Mouse (Mus musculus) heart, embryonic 12.5 days (tissue): ENCODE measurements at regions not wholly inside any gene's neighbourhood (a gene's known extent, or its start where the extent isn't known, plus 50 kb on each side); places are given as distances from the start of the nearest gene placed in this dataset.
A peak's percentile ranks its signal among the peaks of the same experiment; 100 is the strongest.

Experiments
- ATAC-seq: fragments of 200-750 bp; cut with Nextera tagmentation; 2 replicates; pipeline ENCODE4 v1.8.0; 2017; ENCODE audit warnings: moderate TSS enrichment, moderate library complexity; ENCODE audit not compliant: insufficient number of reproducible peaks, low FRiP score
- H3K27ac ChIP-seq: fragments of 300-500 bp; sonication (generic); 2 replicates; pipeline ENCODE4 v1.5.1; 2016; ENCODE audit warnings: mild to moderate bottlenecking, moderate library complexity; ENCODE audit not compliant: poor library complexity, severe bottlenecking
- H3K27me3 ChIP-seq: fragments of 300-500 bp; sonication (generic); replicated peaks from 2 replicates; pipeline ENCODE4 v1.6.1; 2016; ENCODE audit warnings: mild to moderate bottlenecking, moderate library complexity
- H3K36me3 ChIP-seq: fragments of 300-500 bp; sonication (generic); 2 replicates; pipeline ENCODE4 v1.6.1; 2016; ENCODE audit warnings: mild to moderate bottlenecking, moderate library complexity
- H3K4me1 ChIP-seq: fragments of 300-500 bp; sonication (generic); replicated peaks from 2 replicates; pipeline ENCODE4 v1.6.1; 2016; ENCODE audit warnings: mild to moderate bottlenecking
- H3K4me2 ChIP-seq: fragments of 300-500 bp; sonication (generic); 2 replicates; pipeline ENCODE4 v1.6.1; 2016; ENCODE audit warnings: mild to moderate bottlenecking, moderate library complexity
- H3K4me3 ChIP-seq: fragments of 300-500 bp; sonication (generic); 2 replicates; pipeline ENCODE4 v1.5.1; 2016; ENCODE audit warnings: mild to moderate bottlenecking
- H3K9ac ChIP-seq: fragments of 300-500 bp; sonication (generic); 2 replicates; pipeline ENCODE4 v1.6.1; 2016; ENCODE audit warnings: mild to moderate bottlenecking, moderate library complexity
- H3K9me3 ChIP-seq: fragments of 300-500 bp; sonication (generic); replicated peaks from 2 replicates; pipeline ENCODE4 v1.6.1; 2016; ENCODE audit warnings: mild to moderate bottlenecking, moderate library complexity
- WGBS: fragments of 180-500 bp; shearing (Covaris S2); methylation state at CpG from one replicate; pipeline ENCODE4 v1.1.7; 2016; 5-methylcytosine and 5-hydroxymethylcytosine counted together

DNA sequence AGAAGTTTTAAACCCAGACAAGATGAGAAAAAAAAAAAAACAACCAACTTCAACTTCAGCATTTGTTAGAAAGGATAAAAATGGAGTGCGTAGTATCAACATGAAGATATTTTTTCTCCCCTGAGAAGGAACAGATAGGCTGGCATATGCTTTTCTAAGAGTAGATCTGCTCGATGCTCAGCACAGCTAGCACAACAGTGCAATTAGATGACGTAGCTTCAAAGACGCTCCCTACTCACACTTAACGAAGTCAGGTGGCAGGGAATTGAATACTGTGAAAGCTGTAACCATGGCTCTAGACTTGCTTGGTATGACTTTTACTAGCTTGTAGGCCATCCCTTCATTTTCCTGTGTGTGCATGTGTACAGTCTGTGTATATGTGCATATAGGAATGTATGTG is 299.5 kb downstream of the Tmem182 start:
- Histone ChIP-seq H3K27ac (no peak overlapping the region), H3K4me3 (no peak overlapping the region), H3K36me3 (no peaks in the 10 kb centered on the region), H3K4me1 (no peaks in the 10 kb centered on the region), H3K27me3 (no peaks in the 10 kb centered on the region), H3K9ac (no peak overlapping the region), H3K9me3 (no peaks in the 10 kb centered on the region), H3K4me2 (no peak overlapping the region)
- WGBS: 91% methylated on average over 5 of the region's 5 CpGs
- ATAC-seq: no peak

DNA sequence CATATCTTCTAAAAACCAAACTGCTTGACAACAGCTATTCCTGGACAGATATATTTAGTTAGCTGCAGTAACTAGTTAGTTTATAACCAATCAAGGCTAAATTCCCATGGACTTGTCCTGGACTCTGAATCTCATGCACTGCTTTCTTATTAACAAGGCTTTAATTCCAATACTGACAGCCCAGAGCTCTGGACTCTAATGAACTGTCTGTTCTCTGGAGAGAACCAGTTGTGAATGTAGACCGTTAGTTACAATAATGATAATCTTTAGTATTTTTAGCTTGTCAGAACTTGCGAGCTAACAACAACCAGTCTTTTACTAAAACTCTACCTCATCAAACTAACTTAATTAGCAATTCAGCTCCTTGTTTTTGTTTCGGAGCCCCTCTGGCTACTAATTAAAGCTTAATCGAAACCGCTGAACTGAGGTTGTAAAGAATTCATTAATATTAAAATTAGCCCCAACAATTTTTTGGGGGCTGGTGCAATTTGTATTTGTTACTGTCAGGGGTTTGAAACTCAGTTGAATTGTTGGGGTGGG is 316.3 kb downstream of the Tmem182 start:
- H3K4me2 ChIP-seq: no peak overlapping the region
- H3K9me3 ChIP-seq: no peaks in the 10 kb centered on the region
- no peaks in the 10 kb centered on the region for H3K36me3 ChIP-seq
- no peak overlapping the region for H3K9ac ChIP-seq
- H3K4me1 ChIP-seq: no peaks in the 10 kb centered on the region
- no peak overlapping the region for H3K27ac ChIP-seq
- WGBS: 77% methylated on average over 5 of the region's 5 CpGs
- no peak overlapping the region for H3K4me3 ChIP-seq
- ATAC-seq: no peak
- H3K27me3 ChIP-seq: no peaks in the 10 kb centered on the region

DNA sequence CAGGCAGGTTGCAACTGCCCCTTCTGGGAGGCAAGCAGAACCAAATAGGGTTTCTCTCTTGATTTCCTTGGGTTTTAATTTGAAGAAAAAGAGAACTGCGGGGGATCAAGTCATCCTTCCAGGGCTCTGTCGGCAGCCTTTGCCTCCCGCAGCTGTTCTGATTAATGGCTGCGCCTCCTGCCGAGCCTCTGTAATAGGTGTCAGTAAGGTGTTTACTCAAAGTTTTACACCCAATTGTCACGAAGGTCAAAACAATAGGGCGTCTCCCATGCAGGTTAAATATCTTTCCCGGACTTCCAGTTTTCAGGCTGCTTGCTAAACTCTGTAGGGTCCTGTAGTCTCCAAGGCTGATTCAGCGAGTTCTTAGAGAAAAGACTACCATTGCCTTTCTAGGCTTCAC is 326.0 kb downstream of the Tmem182 start:
- no peak for ATAC-seq
- WGBS: 9% methylated on average over 9 of the region's 9 CpGs
- Histone ChIP-seq H3K4me3 (no peak overlapping the region), H3K9me3 (no peaks in the 10 kb centered on the region), H3K4me2 (peak overlapping the region; percentile 33), H3K9ac (no peak overlapping the region), H3K27me3 (peaks cover 4% of the 10 kb centered on the region), H3K27ac (no peak overlapping the region), H3K4me1 (peaks cover 7% of the 10 kb centered on the region; the same call in 1 of the 2 replicates), H3K36me3 (no peaks in the 10 kb centered on the region)

DNA sequence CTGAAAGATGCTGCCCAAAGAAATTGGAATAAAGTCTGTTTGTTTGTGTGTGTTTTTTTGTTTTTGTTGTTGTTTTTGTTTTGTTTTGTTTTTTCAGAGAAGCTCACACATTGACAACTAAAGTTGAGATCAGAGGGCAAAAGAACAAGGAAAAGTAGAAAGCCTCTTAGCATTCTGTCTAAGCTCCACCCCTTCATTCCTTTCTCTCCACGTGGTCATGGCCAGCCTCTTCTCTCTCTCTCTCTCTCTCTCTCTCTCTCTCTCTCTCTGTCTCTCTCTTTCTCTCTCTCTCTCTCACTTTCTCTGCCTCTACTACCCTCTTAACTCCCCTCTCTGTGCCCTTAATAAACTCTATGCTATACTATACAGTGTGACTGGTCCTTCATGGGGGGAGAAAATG is 327.7 kb downstream of the Tmem182 start:
- no peak overlapping the region for H3K9ac ChIP-seq
- H3K9me3 ChIP-seq: no peaks in the 10 kb centered on the region
- no peak overlapping the region for H3K4me3 ChIP-seq
- ATAC-seq: no peak
- peak overlapping the region; percentile 28; the same call in 1 of the 2 replicates for H3K27ac ChIP-seq
- H3K27me3 ChIP-seq: peaks cover 4% of the 10 kb centered on the region
- H3K36me3 ChIP-seq: no peaks in the 10 kb centered on the region
- 21% methylated on average over 1 of the region's 1 CpGs for WGBS
- no peak overlapping the region for H3K4me2 ChIP-seq
- peaks cover 7% of the 10 kb centered on the region; the same call in 1 of the 2 replicates for H3K4me1 ChIP-seq

DNA sequence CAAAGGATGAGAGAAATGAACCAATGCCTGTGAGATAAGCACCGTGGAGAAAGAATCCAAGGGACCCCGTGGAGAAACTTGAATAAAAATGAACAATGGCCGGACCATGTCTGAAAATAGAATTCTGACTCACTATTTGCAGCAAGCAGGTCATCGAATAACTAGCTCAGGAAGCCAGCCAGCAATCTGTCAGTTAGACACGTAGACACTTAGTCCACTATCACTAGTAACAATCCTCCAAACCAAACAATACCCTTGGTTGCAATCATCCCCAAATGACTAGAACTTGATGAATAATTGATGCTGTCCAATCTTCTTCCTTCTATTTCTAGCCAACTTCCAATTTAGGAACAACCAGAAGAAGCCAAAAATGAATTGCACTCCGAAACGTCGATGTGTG is 328.5 kb downstream of the Tmem182 start:
- no peak for ATAC-seq
- WGBS: 44% methylated on average over 8 of the region's 8 CpGs
- no peak overlapping the region for H3K4me2 ChIP-seq

DNA sequence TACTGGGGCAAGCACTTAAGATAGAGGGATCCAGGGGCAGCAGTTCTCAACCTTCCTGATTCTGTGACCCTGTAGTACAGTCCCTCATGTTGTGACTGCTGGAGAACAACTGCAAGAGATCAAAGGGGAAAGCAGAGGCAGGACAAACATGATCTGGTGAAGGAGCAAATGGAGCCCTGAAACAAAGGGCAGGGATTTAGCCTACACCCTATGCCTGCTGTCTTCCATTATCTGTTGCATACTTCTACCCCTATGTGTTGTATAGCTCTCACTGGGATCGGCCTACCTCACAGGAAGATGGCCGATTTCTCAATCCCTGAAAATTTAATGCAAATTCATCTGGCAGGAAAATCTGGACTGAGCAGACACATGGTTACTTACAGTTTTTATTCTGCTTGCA is 334.3 kb downstream of the Tmem182 start:
- Histone ChIP-seq H3K27ac (no peak overlapping the region), H3K9ac (no peak overlapping the region), H3K4me2 (no peak overlapping the region), H3K9me3 (no peaks in the 10 kb centered on the region), H3K27me3 (no peaks in the 10 kb centered on the region; the same call in 1 of the 2 replicates), H3K36me3 (no peaks in the 10 kb centered on the region), H3K4me1 (no peaks in the 10 kb centered on the region), H3K4me3 (no peak overlapping the region)
- 77% methylated on average over 2 of the region's 2 CpGs for WGBS
- ATAC-seq: no peak

More for the DNA sequence above, 328.5 kb downstream of the Tmem182 start:
- Histone ChIP-seq H3K27ac (peak overlapping the region; percentile 28; the same call in 1 of the 2 replicates), H3K9ac (no peak overlapping the region), H3K9me3 (no peaks in the 10 kb centered on the region), H3K4me1 (peaks cover 7% of the 10 kb centered on the region; the same call in 1 of the 2 replicates), H3K4me3 (no peak overlapping the region), H3K36me3 (no peaks in the 10 kb centered on the region), H3K27me3 (peaks cover 4% of the 10 kb centered on the region)

DNA sequence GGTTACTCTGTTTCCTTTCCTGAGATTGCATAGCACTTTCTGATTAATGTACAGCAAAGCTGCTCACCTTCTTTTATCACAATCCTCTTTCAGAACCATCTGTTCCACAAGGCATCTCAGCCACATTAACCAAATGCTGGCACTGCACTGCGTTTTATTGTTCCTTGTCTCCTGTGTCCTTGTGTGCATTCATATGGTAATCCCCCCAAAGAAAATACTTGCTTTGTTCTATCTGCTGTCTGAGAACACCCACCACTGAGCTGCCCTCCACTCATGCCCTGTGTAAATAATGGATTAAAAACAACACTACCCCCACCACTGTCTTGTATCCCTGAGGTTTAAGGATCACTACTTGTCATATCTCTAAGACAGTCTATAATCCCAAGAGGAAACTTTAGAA is 335.1 kb downstream of the Tmem182 start:
- Histone ChIP-seq H3K4me1 (no peaks in the 10 kb centered on the region), H3K9ac (no peak overlapping the region), H3K36me3 (no peaks in the 10 kb centered on the region), H3K4me3 (no peak overlapping the region), H3K27ac (no peak overlapping the region), H3K9me3 (no peaks in the 10 kb centered on the region), H3K27me3 (no peaks in the 10 kb centered on the region; the same call in 1 of the 2 replicates), H3K4me2 (no peak overlapping the region)
- ATAC-seq: no peak
- WGBS: 62% methylated on average over 1 of the region's 1 CpGs

DNA sequence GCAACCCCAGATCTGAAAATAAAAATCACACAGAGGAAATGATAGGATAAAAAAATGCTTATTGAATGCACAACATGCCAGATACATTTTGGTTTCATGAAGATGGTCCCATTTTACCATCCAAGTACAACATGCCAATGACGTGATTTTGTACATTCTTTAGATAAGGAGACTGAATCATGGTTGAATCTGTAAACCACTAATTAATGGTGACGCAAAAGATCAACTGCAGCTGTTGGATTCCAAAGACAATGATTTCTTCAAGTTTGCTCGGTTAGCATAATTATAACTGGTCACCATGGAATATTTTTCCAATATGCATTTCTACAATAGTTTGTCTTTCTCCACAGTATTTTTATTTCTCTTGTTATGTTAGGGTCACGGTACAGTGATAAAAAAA is 336.6 kb downstream of the Tmem182 start:
- ATAC-seq: no peak
- no peak overlapping the region for H3K27ac ChIP-seq
- H3K4me2 ChIP-seq: no peak overlapping the region
- H3K9ac ChIP-seq: no peak overlapping the region
- no peaks in the 10 kb centered on the region for H3K4me1 ChIP-seq
- no peaks in the 10 kb centered on the region for H3K36me3 ChIP-seq
- H3K9me3 ChIP-seq: no peaks in the 10 kb centered on the region
- 68% methylated on average over 4 of the region's 4 CpGs for WGBS
- no peak overlapping the region for H3K4me3 ChIP-seq
- no peaks in the 10 kb centered on the region; the same call in 1 of the 2 replicates for H3K27me3 ChIP-seq

DNA sequence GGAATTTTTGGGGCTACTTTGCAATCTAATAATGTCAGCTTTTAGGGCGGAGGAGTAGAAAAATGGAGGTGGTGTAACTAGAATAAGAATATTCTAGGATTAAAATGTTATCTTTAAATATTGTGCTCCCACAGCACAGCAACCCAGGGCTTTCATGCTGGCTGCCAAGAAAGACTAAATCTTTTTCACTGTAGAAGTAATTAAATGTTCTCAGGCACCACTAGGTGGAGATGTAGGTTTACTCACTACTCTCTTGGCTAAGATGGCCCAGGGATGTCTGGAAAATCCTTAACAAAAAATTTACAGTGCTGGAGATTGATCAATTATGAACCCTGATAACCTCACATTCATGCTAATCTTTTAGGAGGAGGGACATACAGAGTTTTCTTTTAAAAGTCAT is 347.1 kb downstream of the Tmem182 start:
- no peaks in the 10 kb centered on the region for H3K9me3 ChIP-seq
- H3K27me3 ChIP-seq: no peaks in the 10 kb centered on the region
- ATAC-seq: no peak
- H3K4me1 ChIP-seq: no peaks in the 10 kb centered on the region
- WGBS: 26% methylated on average over 1 of the region's 1 CpGs
- no peak overlapping the region for H3K27ac ChIP-seq
- no peaks in the 10 kb centered on the region for H3K36me3 ChIP-seq
- H3K4me2 ChIP-seq: no peak overlapping the region
- no peak overlapping the region for H3K4me3 ChIP-seq
- H3K9ac ChIP-seq: no peak overlapping the region

DNA sequence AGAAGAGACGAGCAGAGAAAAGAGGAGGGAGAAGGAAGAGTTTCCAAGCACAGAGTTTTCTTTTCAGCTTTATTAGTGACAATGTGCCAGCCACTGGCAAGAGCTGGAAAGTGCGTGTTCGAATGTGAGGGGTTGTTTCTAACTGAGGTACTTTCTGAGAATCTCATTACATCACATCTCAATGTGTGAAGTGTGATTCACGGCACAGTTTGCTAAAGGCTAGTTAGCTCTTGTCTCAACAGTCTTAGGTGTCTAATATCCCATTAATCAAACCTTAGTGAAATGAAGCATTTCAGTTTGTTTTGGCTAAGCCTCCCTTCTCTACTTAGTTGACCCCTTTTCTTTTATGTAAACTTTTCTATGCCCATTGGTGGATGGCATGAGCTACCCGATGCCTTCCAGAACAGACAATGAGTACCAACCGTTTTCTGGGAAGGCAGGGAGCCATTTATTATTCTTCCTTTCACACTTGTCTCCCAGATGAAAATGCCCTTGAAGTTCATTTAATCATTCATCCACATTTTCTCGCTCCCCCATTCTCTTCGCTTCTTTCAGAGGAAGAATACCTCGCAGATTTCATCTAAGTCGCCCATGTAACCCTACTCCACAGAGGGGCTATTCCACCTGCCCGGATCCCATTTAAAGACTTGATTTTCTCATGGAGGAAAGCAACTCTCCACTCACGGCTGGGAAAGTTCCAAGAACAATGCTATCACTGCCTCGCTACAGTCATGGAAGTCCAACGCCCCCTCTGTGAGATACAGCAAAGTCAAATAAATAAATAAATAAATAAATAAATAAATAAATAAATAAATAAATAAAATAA is 348.0 kb downstream of the Tmem182 start:
- Histone ChIP-seq H3K9ac (no peak overlapping the region), H3K27ac (no peak overlapping the region), H3K27me3 (no peaks in the 10 kb centered on the region), H3K4me1 (no peaks in the 10 kb centered on the region), H3K4me3 (no peak overlapping the region), H3K4me2 (no peak overlapping the region), H3K36me3 (no peaks in the 10 kb centered on the region), H3K9me3 (no peaks in the 10 kb centered on the region)
- no peak for ATAC-seq
- 80% methylated on average over 14 of the region's 14 CpGs for WGBS

DNA sequence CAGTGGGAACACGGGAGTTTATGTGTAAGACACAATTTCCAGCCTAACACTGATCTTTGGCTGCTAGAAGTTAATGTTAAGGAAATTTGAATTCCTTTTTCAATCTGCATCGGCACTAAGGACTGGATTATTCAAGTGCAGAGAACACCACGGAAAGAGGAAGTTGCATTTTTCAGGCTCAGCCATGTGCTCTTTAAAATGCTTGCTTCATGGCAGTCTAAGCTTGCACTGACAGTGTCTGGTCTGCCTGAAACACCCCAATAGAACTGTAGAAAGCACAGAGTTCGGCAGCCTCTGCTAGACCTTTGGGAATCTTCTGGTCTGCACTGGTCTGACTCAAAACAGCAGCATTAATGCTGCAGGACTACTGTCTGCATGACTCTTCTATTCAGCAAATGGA is 348.8 kb downstream of the Tmem182 start:
- no peak for ATAC-seq
- 68% methylated on average over 4 of the region's 4 CpGs for WGBS
- Histone ChIP-seq H3K27ac (no peak overlapping the region), H3K9me3 (no peaks in the 10 kb centered on the region), H3K4me1 (no peaks in the 10 kb centered on the region), H3K4me3 (no peak overlapping the region), H3K36me3 (no peaks in the 10 kb centered on the region), H3K27me3 (no peaks in the 10 kb centered on the region), H3K4me2 (no peak overlapping the region), H3K9ac (no peak overlapping the region)
